Mouse (Mus musculus) bone marrow, adult 2 months (tissue): ENCODE results near the gene Il27.

ENCODE experiments used
- CTCF ChIP-seq: fragments of 200-500 bp; IDR thresholded peaks from 2 replicates; pipeline ENCODE4 v1.5.1; 2011; ENCODE audit warnings: low read length, control low read depth; ENCODE audit not compliant: control insufficient read depth, insufficient read depth
- POLR2A ChIP-seq: fragments of 200-500 bp; IDR thresholded peaks from 2 replicates; pipeline ENCODE4 v1.6.1; 2011; ENCODE audit warnings: low read depth, mild to moderate bottlenecking, control low read depth, low read length, borderline replicate concordance; ENCODE audit not compliant: control insufficient read depth

DNA sequence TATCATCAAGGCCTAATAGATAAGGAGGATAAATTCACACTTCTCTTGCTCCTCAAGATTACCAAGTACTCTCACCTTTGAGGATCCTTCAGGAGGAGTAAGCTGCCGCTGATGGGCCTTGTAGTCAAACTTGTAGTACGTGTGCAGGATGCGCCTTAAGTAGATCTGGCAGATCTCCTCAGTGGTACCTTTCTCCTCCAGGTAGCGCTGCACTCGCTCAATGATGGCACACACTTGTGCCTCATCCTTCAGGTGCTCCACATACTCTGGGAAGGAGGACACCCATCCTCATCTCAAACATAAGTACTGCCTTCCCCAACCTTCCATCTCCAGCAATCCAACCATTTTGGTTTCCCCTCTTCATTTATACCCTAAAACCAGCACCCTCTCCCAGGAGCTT lies 38.1 kb downstream of the Il27 start:
- TF ChIP-seq CTCF (no peak), POLR2A (no peak)
